Mouse (Mus musculus) midbrain, postnatal 0 days (tissue): Measurements from ENCODE around the gene Wdr82. TPM values are rescaled to one million over a fixed set of nuclear protein-coding genes. Genes with fewer than 3 reads are reported as not detected.

Source experiments
- ATAC-seq: fragments of 200-750 bp; cut with Nextera tagmentation; 2 replicates; pipeline ENCODE4 v1.8.0; 2017; ENCODE audit warnings: moderate number of reproducible peaks, mild to moderate bottlenecking, moderate TSS enrichment, moderate library complexity; ENCODE audit not compliant: low FRiP score
- DNase-seq: peaks from one replicate; pipeline ENCODE4 v3.0.0-alpha.2; 2015; ENCODE audit warnings: low spot score
- H3K27ac ChIP-seq: fragments of 300-500 bp; sonication (generic); 2 replicates; pipeline ENCODE4 v1.5.1; 2014; ENCODE audit warnings: low read depth, mild to moderate bottlenecking, low read length, mixed read lengths
- H3K27me3 ChIP-seq: fragments of 300-500 bp; sonication (generic); 2 replicates; pipeline ENCODE4 v1.6.1; 2014; ENCODE audit warnings: low read length, control low read depth, mixed read lengths; ENCODE audit not compliant: insufficient read depth
- H3K36me3 ChIP-seq: fragments of 300-500 bp; sonication (generic); 2 replicates; pipeline ENCODE4 v1.6.1; 2014; ENCODE audit warnings: low read length, control low read depth, mixed read lengths; ENCODE audit not compliant: insufficient read depth
- H3K4me1 ChIP-seq: fragments of 300-500 bp; sonication (generic); 2 replicates; pipeline ENCODE4 v1.6.1; 2014; ENCODE audit warnings: mild to moderate bottlenecking, control low read depth, antibody characterized with exemption, low read length, mixed read lengths; ENCODE audit not compliant: insufficient read depth
- H3K4me2 ChIP-seq: fragments of 300-500 bp; sonication (generic); 2 replicates; pipeline ENCODE4 v1.6.1; 2014; ENCODE audit warnings: low read depth, mild to moderate bottlenecking, low read length, mixed read lengths; ENCODE audit not compliant: poor library complexity, severe bottlenecking
- H3K4me3 ChIP-seq: fragments of 300-500 bp; sonication (generic); 2 replicates; pipeline ENCODE4 v1.5.1; 2014; ENCODE audit warnings: low read depth, mild to moderate bottlenecking, low read length, moderate library complexity
- H3K9ac ChIP-seq: fragments of 300-500 bp; sonication (generic); replicated peaks from 2 replicates; pipeline ENCODE4 v1.6.1; 2014; ENCODE audit warnings: mild to moderate bottlenecking, low read length, moderate library complexity, mixed read lengths; ENCODE audit not compliant: poor library complexity, severe bottlenecking
- H3K9me3 ChIP-seq: fragments of 300-500 bp; sonication (generic); 2 replicates; pipeline ENCODE4 v1.6.1; 2016; ENCODE audit warnings: low read length, control low read depth
- CTCF ChIP-seq: IDR thresholded peaks from 2 replicates; pipeline ENCODE4 v1.5.1; 2016; ENCODE audit warnings: antibody characterized with exemption, mild to moderate bottlenecking
- WGBS: fragments of 180-500 bp; shearing (Covaris S2); extraction: QIAGEN DNeasy Blood & Tissue Kit; methylation state at CpG from one replicate; pipeline ENCODE4 v1.1.7; 2014; 5-methylcytosine and 5-hydroxymethylcytosine counted together
- polyA plus RNA-seq: library from polyadenylated mRNA; unstranded; fragments of >200 nt; fragmentation: Nextera tagmentation; extraction: Ambion mirVana; gene quantifications from 2 replicates; pipeline ENCODE4 v1.2.1, GENCODE M21; 2015
- total RNA-seq: library from RNA; depleted of rRNA; stranded (reverse); fragments of >200 nt; gene quantifications from 2 replicates; pipeline ENCODE4 v1.2.3, GENCODE M21; 2014

Wdr82 gene
- total and polyA plus RNA-seq, 2 experiments from 2014 or later, result 31.7 to 245 TPM

DNA sequence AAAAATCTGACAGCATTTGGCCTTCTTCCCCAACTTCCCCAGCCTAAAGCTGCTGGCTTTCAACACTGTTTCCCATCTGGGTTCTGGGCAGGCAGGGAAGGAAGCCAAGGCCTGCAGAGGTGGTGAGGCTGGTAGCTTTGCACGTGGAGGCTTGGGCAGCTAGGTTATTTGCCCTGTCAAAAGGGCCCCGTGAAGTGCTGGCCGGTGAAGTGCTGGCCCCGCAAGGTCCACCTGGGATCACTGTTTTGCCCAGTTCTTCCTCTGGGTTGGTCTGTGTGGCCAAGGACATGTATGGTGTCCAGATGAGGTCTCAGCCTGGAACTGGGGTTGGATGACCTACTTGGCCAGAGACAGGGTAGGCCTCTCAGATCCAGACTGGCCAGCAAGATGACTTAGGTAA is 39.2 kb downstream of the Wdr82 start:
- Histone ChIP-seq H3K4me1 (peaks cover 1% of the 10 kb centered on the region; the same call in 1 of the 2 replicates), H3K36me3 (peaks cover 29% of the 10 kb centered on the region), H3K4me3 (no peak overlapping the region), H3K9me3 (no peaks in the 10 kb centered on the region), H3K27me3 (no peaks in the 10 kb centered on the region), H3K27ac (no peak overlapping the region), H3K9ac (no peak overlapping the region), H3K4me2 (no peak overlapping the region)
- no peak for TF ChIP-seq CTCF
- no peak for ATAC-seq
- 88% methylated on average over 4 of the region's 4 CpGs for WGBS
- DNase-seq, result no peak

DNA sequence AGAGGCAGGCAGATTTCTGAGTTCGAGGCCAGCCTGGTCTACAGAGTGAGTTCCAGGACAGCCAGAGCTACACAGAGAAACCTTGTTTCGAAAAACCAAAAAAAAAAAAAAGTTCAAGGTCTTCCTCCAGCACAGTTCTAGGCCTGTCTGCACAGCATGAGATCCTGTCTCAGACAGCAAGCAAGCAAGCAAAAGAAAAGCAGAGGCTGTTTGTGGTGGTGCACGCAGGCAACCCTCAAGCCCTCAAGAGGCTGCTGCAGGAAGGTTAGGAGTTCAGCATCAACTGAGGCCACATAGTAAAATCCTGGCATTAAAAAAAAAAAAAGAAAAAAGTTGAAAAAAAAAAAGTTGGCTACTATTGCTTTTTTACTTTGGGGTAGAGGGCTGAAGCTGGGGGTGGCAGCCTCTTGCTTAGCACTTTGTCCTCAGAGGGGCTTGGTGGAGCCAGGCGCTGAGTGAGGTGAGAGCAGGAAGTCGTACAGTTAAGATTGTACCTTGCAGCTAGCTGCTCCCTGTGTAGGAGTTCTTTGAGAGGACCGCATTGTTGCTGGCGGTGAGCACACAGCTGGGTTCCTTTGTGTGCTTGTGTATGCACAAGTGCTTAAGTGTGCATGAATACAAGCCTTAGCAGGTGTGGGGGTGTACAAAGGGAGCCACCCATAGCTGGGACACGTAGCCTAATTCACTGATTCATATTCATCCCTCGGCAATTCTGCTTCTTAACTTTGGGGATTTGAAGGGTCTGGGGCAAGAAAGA is 40.3 kb downstream of the Wdr82 start:
- Histone ChIP-seq H3K4me2 (peak overlapping the region; percentile 48; the same call in 1 of the 2 replicates), H3K27me3 (no peaks in the 10 kb centered on the region), H3K4me1 (no peaks in the 10 kb centered on the region), H3K9ac (0 out of 2 replicates have a peak overlapping the region, but pooled peaks have one; percentile 3), H3K27ac (peak overlapping the region; percentile 65; the same call in 1 of the 2 replicates), H3K36me3 (peaks cover 31% of the 10 kb centered on the region), H3K4me3 (no peak overlapping the region), H3K9me3 (no peaks in the 10 kb centered on the region)
- 30% methylated on average over 9 of the region's 9 CpGs for WGBS
- TF ChIP-seq CTCF, result no peak
- DNase-seq (no peak), ATAC-seq (no peak)

DNA sequence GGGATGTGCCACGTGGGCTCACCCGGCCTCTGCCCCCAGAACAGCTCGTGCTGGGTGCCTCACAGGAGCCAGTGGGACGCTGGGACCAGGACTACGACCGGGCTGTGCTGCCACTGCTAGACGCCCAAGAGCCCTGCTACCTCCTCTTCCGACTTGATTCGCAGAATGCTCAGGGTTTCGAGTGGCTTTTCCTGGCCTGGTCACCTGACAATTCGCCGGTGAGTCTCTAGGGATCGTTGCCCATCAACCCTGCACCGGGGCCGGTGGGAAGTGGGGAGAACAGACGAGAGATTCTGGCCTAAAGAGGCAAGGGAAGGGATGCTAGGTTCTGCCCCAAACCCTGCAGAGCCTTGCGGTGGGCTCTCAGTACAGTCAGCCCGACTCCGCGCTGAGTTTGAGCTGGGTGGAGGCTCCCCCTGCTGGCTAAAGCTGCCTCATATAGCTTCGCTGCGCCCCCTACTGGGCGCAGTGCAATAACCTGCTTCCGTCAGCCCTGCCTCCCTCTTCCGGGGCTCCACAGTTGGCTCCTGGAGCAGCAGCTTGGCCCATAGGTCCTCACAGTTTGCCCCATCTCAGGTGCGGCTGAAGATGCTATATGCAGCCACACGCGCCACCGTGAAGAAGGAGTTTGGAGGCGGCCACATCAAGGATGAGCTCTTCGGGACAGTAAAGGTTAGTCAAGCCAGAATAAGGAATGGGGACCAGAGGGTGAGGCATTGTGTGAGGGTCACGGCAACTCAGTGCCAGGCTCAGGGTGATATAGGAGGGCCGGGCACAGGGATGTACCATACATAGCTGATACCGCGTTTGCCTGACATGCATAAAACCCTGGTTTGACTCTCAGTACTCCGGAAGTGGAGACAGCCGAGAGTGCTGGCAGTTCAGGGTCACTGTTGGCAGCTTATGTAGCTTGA is 41.2 kb downstream of the Wdr82 start:
- Histone ChIP-seq H3K4me3 (peak overlapping the region; percentile 13; the same call in 1 of the 2 replicates), H3K4me1 (no peaks in the 10 kb centered on the region), H3K27ac (peak overlapping the region; percentile 65), H3K9me3 (no peaks in the 10 kb centered on the region), H3K9ac (0 out of 2 replicates have a peak overlapping the region, but pooled peaks have one; percentile 3), H3K27me3 (no peaks in the 10 kb centered on the region), H3K36me3 (peaks cover 31% of the 10 kb centered on the region), H3K4me2 (peak overlapping the region; percentile 48)
- TF ChIP-seq CTCF, result peak; percentile 100
- WGBS, result 18% methylated on average over 37 of the region's 37 CpGs
- peak; percentile 81 for ATAC-seq
- peak; percentile 95 for DNase-seq

DNA sequence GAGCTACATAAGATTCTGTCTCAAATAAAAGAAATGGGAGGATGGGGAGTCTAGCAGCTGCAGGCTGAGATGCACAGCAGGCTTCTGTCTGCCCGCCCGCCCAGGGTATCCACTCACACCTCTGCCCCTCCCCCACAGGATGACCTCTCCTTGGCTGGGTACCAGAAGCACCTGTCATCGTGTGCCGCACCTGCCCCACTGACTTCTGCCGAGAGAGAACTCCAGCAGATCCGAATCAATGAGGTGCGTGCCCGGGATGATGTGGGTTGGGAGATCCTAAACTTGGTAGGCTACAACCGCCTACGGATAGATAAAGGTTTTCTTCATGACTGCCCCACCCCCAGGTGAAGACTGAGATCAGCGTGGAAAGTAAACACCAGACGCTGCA is 41.9 kb downstream of the Wdr82 start:
- Histone ChIP-seq H3K9ac (no peak overlapping the region), H3K4me1 (no peaks in the 10 kb centered on the region), H3K27me3 (no peaks in the 10 kb centered on the region), H3K4me3 (no peak overlapping the region), H3K4me2 (no peak overlapping the region), H3K36me3 (peaks cover 31% of the 10 kb centered on the region), H3K27ac (no peak overlapping the region), H3K9me3 (no peaks in the 10 kb centered on the region)
- ATAC-seq, result no peak
- no peak for TF ChIP-seq CTCF
- 90% methylated on average over 12 of the region's 12 CpGs for WGBS
- no peak for DNase-seq

DNA sequence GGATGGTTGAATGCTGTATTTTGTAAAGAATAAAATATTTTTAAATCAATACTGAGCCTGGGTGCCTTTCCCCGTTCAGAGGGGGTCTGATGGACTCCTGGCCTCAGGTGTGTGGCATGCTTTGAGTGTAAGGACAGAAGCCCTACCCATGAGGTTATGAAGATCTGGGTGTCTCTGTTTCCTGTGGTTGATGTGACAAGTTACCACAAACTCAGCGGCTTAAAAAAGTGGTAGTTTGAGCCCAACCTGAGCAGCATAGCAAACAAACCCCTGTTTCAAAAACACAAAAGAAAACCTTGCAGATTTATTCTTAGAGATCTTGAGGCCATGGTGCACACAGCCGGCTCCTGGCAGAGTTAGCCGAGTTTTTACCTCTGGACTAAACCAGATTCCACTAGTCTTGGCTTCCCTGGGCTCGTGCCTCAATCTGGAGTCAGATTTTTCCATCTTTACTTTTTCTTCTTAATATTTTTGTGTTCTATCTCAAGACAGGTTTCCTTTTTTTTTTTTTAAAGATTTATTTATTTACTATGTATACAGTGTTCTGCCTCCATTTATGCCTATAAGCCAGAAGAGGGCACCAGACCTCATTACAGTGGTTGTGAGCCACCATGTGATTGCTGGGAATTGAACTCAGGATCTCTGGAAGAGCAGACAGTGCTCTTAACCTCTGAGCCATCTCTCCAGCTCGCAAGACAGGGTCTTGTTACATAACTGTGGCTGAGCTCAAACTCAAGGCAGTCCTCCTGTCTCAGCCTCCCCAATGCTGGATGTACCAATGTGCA is 44.8 kb downstream of the Wdr82 start:
- no peaks in the 10 kb centered on the region for H3K4me1 ChIP-seq
- H3K27me3 ChIP-seq, result no peaks in the 10 kb centered on the region
- H3K4me3 ChIP-seq, result no peak overlapping the region
- ATAC-seq (no peak), DNase-seq (no peak)
- H3K4me2 ChIP-seq, result no peak overlapping the region
- H3K27ac ChIP-seq, result no peak overlapping the region
- no peak overlapping the region for H3K9ac ChIP-seq
- peaks cover 26% of the 10 kb centered on the region for H3K36me3 ChIP-seq
- TF ChIP-seq CTCF, result peak; percentile 58
- 89% methylated on average over 6 of the region's 6 CpGs for WGBS
- H3K9me3 ChIP-seq, result no peaks in the 10 kb centered on the region
